Mouse (Mus musculus) liver, embryonic 11.5 days (tissue): ENCODE data around the gene Otp. TPM values are rescaled to one million over a fixed set of nuclear protein-coding genes. Genes with fewer than 3 reads are reported as not detected.

Experiments used
- ATAC-seq: fragments of 200-750 bp; cut with Nextera tagmentation; replicated peaks from 2 replicates; pipeline ENCODE4 v1.8.0; 2017; ENCODE audit warnings: moderate number of reproducible peaks, mild to moderate bottlenecking, moderate TSS enrichment, moderate library complexity; ENCODE audit not compliant: low FRiP score
- DNase-seq: peaks from one replicate; pipeline ENCODE4 v3.0.0-alpha.2; 2017; ENCODE audit warnings: low spot score
- H3K27ac ChIP-seq: fragments of 300-500 bp; sonication (generic); 2 replicates; pipeline ENCODE4 v1.5.1; 2014; ENCODE audit warnings: mild to moderate bottlenecking, low read depth, low read length, control low read depth
- H3K27me3 ChIP-seq: fragments of 300-500 bp; sonication (generic); replicated peaks from 2 replicates; pipeline ENCODE4 v1.6.1; 2014; ENCODE audit warnings: low read length, mixed read lengths; ENCODE audit not compliant: control insufficient read depth, insufficient read depth
- H3K36me3 ChIP-seq: fragments of 300-500 bp; sonication (generic); 2 replicates; pipeline ENCODE4 v1.6.1; 2014; ENCODE audit warnings: mild to moderate bottlenecking, low read length, moderate library complexity, mixed read lengths; ENCODE audit not compliant: control insufficient read depth, insufficient read depth
- H3K4me1 ChIP-seq: fragments of 300-500 bp; sonication (generic); replicated peaks from 2 replicates; pipeline ENCODE4 v1.6.1; 2014; ENCODE audit warnings: low read length, mixed read lengths; ENCODE audit not compliant: control insufficient read depth, insufficient read depth
- H3K4me2 ChIP-seq: fragments of 300-500 bp; sonication (generic); 2 replicates; pipeline ENCODE4 v1.6.1; 2014; ENCODE audit warnings: mild to moderate bottlenecking, control low read depth, moderate library complexity
- H3K4me3 ChIP-seq: fragments of 300-500 bp; sonication (generic); 2 replicates; pipeline ENCODE4 v1.5.1; 2014; ENCODE audit warnings: low read depth, low read length, control low read depth
- H3K9ac ChIP-seq: fragments of 300-500 bp; sonication (generic); 2 replicates; pipeline ENCODE4 v1.6.1; 2014; ENCODE audit warnings: low read depth, low read length, control low read depth
- H3K9me3 ChIP-seq: fragments of 300-500 bp; sonication (generic); 2 replicates; pipeline ENCODE4 v1.6.1; 2016; ENCODE audit warnings: low read length, inconsistent platforms, mixed read lengths; ENCODE audit not compliant: control insufficient read depth
- WGBS: fragments of 180-500 bp; shearing (Covaris S2); extraction: QIAGEN DNeasy Blood & Tissue Kit; methylation state at CpG from one replicate; pipeline ENCODE4 v1.1.7; 2014; 5-methylcytosine and 5-hydroxymethylcytosine counted together
- polyA plus RNA-seq: library from polyadenylated mRNA; unstranded; fragments of >200 nt; fragmentation: Nextera tagmentation; extraction: Ambion mirVana; gene quantifications from 2 replicates; pipeline ENCODE4 v1.2.1, GENCODE M21; 2014

Otp gene
- polyA plus RNA-seq, result not detected in 2 replicates

DNA sequence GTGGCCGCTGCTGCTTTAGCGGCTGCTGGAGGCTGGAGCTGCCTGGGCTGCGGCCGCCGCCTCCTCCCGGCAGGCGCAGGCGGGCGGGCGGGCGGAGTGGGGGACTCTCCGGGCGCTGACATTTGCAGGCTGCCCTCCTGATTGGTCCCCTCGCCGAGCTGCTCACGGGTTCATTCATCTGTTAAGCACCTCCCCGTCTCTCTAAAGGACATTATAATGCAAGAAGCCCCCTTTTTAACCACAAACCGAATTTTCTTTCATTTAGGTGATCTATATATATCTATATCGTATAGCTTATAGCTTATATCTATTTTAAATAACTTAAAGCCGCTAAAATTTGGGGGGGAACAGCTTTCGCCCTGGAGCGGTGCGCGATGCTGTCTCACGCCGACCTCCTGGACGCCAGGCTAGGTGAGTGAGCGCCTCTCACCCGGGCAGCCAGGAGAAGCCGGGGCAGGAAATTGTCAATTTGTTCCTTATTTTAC is at the start of gene Otp:
TSS of gene Otp (plus strand) at position 207 of the 485 bp plus-strand sequence.
- no peaks in the 10 kb centered on the region for H3K4me1 ChIP-seq
- no peak within 1 kb of the TSS for H3K27ac ChIP-seq
- peak; percentile 50 for DNase-seq
- H3K9ac ChIP-seq, result no peak within 1 kb of the TSS
- WGBS, result 2% methylated on average over 28 of the region's 30 CpGs
- H3K27me3 ChIP-seq, result peaks cover 89% of the 10 kb centered on the region
- no peak within 1 kb of the TSS for H3K4me2 ChIP-seq
- H3K9me3 ChIP-seq, result no peaks in the 10 kb centered on the region
- no peak for ATAC-seq
- H3K36me3 ChIP-seq, result no peaks in the 10 kb centered on the region
- no peak within 1 kb of the TSS for H3K4me3 ChIP-seq

GRCm38 (mm10) chr13:94826389-94826788 is 49.0 kb upstream of the Otp start:
- H3K27me3 ChIP-seq, result no peaks in the 10 kb centered on the region
- no peaks in the 10 kb centered on the region; the same call in 1 of the 2 replicates for H3K36me3 ChIP-seq
- no peak overlapping the region for H3K4me2 ChIP-seq
- no peak for ATAC-seq
- no peak for DNase-seq
- WGBS, result 80% methylated on average over 5 of the region's 5 CpGs
- H3K9me3 ChIP-seq, result no peaks in the 10 kb centered on the region
- H3K9ac ChIP-seq, result no peak overlapping the region
- no peak overlapping the region for H3K27ac ChIP-seq
- H3K4me3 ChIP-seq, result no peak overlapping the region
- H3K4me1 ChIP-seq, result 0 out of 2 replicates have a peak, but pooled peaks cover 3% of the 10 kb centered on the region

GRCm38 (mm10) chr13:94826986-94827385 is 48.4 kb upstream of the Otp start:
- WGBS, result 87% methylated on average over 2 of the region's 2 CpGs
- no peak for ATAC-seq

GRCm38 (mm10) chr13:94827847-94828246 is 47.6 kb upstream of the Otp start:
- ATAC-seq (no peak), DNase-seq (no peak)
- WGBS, result 45% methylated on average over 2 of the region's 2 CpGs
- 0 out of 2 replicates have a peak, but pooled peaks cover 3% of the 10 kb centered on the region for H3K4me1 ChIP-seq
- H3K36me3 ChIP-seq, result peaks cover 3% of the 10 kb centered on the region; the same call in 1 of the 2 replicates
- no peak overlapping the region for H3K4me2 ChIP-seq
- no peaks in the 10 kb centered on the region for H3K27me3 ChIP-seq
- no peak overlapping the region for H3K27ac ChIP-seq
- H3K9ac ChIP-seq, result no peak overlapping the region
- H3K9me3 ChIP-seq, result no peaks in the 10 kb centered on the region
- no peak overlapping the region for H3K4me3 ChIP-seq

More at GRCm38 (mm10) chr13:94826986-94827385, 48.4 kb upstream of the Otp start:
- no peaks in the 10 kb centered on the region for H3K9me3 ChIP-seq
- no peak overlapping the region for H3K27ac ChIP-seq
- no peaks in the 10 kb centered on the region; the same call in 1 of the 2 replicates for H3K36me3 ChIP-seq
- H3K4me3 ChIP-seq, result no peak overlapping the region
- 0 out of 2 replicates have a peak, but pooled peaks cover 3% of the 10 kb centered on the region for H3K4me1 ChIP-seq
- no peak overlapping the region for H3K9ac ChIP-seq
- H3K4me2 ChIP-seq, result no peak overlapping the region
- H3K27me3 ChIP-seq, result no peaks in the 10 kb centered on the region
- no peak for DNase-seq

- ATAC-seq (no peak), DNase-seq (no peak)
- no peak overlapping the region for H3K4me3 ChIP-seq
- peaks cover 3% of the 10 kb centered on the region; the same call in 1 of the 2 replicates for H3K36me3 ChIP-seq
- H3K27me3 ChIP-seq, result no peaks in the 10 kb centered on the region
- no peak overlapping the region for H3K4me2 ChIP-seq
- H3K9me3 ChIP-seq, result no peaks in the 10 kb centered on the region
- no peaks in the 10 kb centered on the region for H3K4me1 ChIP-seq
- 78% methylated on average over 5 of the region's 5 CpGs for WGBS
- H3K9ac ChIP-seq, result no peak overlapping the region
- no peak overlapping the region for H3K27ac ChIP-seq
Observed at GRCm38 (mm10) chr13:94838047-94838720, 37.2 kb upstream of the Otp start.

DNA sequence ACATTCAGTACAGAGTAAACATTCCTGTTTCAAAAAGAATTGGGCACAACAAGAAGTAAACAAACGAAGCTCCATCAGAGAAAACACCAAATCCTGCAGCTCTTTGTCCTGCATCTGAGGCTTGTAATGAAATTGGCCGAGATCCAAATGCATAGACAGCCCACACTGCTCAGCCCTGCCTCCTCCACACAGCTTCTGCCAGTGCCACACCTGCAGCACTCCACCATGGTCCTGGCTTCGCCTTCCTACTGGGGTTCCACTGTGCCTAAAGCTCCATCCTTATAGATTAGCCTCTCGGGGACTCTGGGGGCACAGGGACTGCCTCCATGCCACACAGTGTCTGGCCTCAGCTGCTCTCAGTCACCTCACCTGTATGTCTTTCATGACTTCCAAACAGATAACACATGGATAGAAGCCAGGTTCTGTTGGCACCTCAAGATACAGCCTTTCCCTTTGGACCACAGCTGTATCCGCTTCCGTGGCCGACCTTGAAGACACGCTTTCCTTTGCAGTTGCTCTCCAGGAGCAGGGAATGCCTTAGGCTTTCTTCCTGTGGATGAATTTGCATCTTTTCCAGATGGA is 36.6 kb upstream of the Otp start:
- no peaks in the 10 kb centered on the region for H3K27me3 ChIP-seq
- WGBS, result 89% methylated on average over 8 of the region's 8 CpGs
- H3K36me3 ChIP-seq, result peaks cover 3% of the 10 kb centered on the region; the same call in 1 of the 2 replicates
- H3K9ac ChIP-seq, result no peak overlapping the region
- no peak overlapping the region for H3K27ac ChIP-seq
- H3K9me3 ChIP-seq, result no peaks in the 10 kb centered on the region
- H3K4me3 ChIP-seq, result no peak overlapping the region
- H3K4me2 ChIP-seq, result no peak overlapping the region
- H3K4me1 ChIP-seq, result no peaks in the 10 kb centered on the region
- ATAC-seq, result no peak
- no peak for DNase-seq

GRCm38 (mm10) chr13:94843236-94843635 is 32.2 kb upstream of the Otp start:
- Histone ChIP-seq H3K36me3 (peaks cover under 1% of the 10 kb centered on the region; the same call in 1 of the 2 replicates), H3K4me3 (no peak overlapping the region), H3K27ac (no peak overlapping the region), H3K27me3 (no peaks in the 10 kb centered on the region), H3K4me2 (no peak overlapping the region), H3K9me3 (no peaks in the 10 kb centered on the region), H3K9ac (no peak overlapping the region), H3K4me1 (no peaks in the 10 kb centered on the region)
- ATAC-seq (no peak), DNase-seq (no peak)
- WGBS, result 93% methylated on average over 5 of the region's 5 CpGs

DNA sequence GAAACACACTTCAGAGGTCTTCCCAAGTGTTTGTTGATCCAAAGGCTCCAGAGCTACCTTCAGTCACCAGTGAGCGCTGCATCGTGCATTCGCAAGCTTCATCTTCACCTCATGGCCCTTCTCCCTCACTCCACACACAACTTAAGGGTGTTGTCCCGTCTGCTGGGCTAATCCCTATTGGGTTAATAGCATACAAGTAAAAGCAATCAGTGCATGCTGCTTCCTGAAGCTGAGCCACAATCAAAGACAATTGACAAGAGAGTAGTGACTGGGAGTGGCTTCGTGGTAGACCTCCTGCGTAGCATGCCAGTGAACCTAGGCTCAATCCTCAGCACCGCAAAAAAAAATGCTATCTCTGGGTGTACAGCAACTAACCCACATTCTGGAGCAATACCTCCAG is 27.5 kb upstream of the Otp start:
- H3K4me1 ChIP-seq, result no peaks in the 10 kb centered on the region
- H3K4me3 ChIP-seq, result no peak overlapping the region
- no peaks in the 10 kb centered on the region for H3K36me3 ChIP-seq
- 70% methylated on average over 7 of the region's 7 CpGs for WGBS
- H3K4me2 ChIP-seq, result no peak overlapping the region
- H3K27me3 ChIP-seq, result no peaks in the 10 kb centered on the region
- no peak overlapping the region for H3K9ac ChIP-seq
- no peaks in the 10 kb centered on the region for H3K9me3 ChIP-seq
- H3K27ac ChIP-seq, result no peak overlapping the region
- DNase-seq (no peak), ATAC-seq (no peak)
